Mouse (Mus musculus) embryonic facial prominence, embryonic 13.5 days (tissue): ENCODE data around the gene Spock2. TPM values are rescaled to one million over a fixed set of nuclear protein-coding genes. Genes with fewer than 3 reads are reported as not detected.
"Not testable (repeated sequence)": the region's sequence is repeated elsewhere in the genome, so short reads cannot be mapped to it uniquely, and the experiment has no call there.

Source experiments
- ATAC-seq: fragments of 200-750 bp; cut with Nextera tagmentation; 2 replicates; pipeline ENCODE4 v1.8.0; 2017; ENCODE audit warnings: low read depth; ENCODE audit not compliant: insufficient number of reproducible peaks, insufficient read depth, low FRiP score, low TSS enrichment
- H3K27ac ChIP-seq: fragments of 300-500 bp; sonication (generic); 2 replicates; pipeline ENCODE4 v1.5.1; 2015; ENCODE audit warnings: moderate library complexity, mild to moderate bottlenecking, inconsistent platforms
- H3K27me3 ChIP-seq: fragments of 300-500 bp; sonication (generic); 2 replicates; pipeline ENCODE4 v1.6.1; 2015; ENCODE audit warnings: mild to moderate bottlenecking, inconsistent platforms
- H3K36me3 ChIP-seq: fragments of 300-500 bp; sonication (generic); 2 replicates; pipeline ENCODE4 v1.6.1; 2015; ENCODE audit warnings: mild to moderate bottlenecking, inconsistent platforms
- H3K4me1 ChIP-seq: fragments of 300-500 bp; sonication (generic); 2 replicates; pipeline ENCODE4 v1.6.1; 2015; ENCODE audit warnings: inconsistent platforms
- H3K4me2 ChIP-seq: fragments of 300-500 bp; sonication (generic); 2 replicates; pipeline ENCODE4 v1.6.1; 2015; ENCODE audit warnings: moderate library complexity, mild to moderate bottlenecking, inconsistent platforms
- H3K4me3 ChIP-seq: fragments of 300-500 bp; sonication (generic); 2 replicates; pipeline ENCODE4 v1.5.1; 2015; ENCODE audit warnings: mild to moderate bottlenecking, inconsistent platforms
- H3K9ac ChIP-seq: fragments of 300-500 bp; sonication (generic); 2 replicates; pipeline ENCODE4 v1.6.1; 2015; ENCODE audit warnings: mild to moderate bottlenecking, inconsistent platforms
- H3K9me3 ChIP-seq: fragments of 300-500 bp; sonication (generic); 2 replicates; pipeline ENCODE4 v1.6.1; 2016; ENCODE audit warnings: inconsistent platforms
- WGBS: fragments of 180-500 bp; shearing (Covaris S2); methylation state at CpG from one replicate; pipeline ENCODE4 v1.1.7; 2015; ENCODE audit warnings: mixed read lengths; 5-methylcytosine and 5-hydroxymethylcytosine counted together
- microRNA-seq: library from miRNA; unstranded; fragments of <30 nt; microRNA quantifications from one replicate; pipeline ENCODE4, GENCODE M21; 2016
- polyA plus RNA-seq: library from polyadenylated mRNA; unstranded; fragments of >200 nt; fragmentation: Nextera tagmentation; extraction: Ambion mirVana; gene quantifications from 2 replicates; pipeline ENCODE4 v1.2.1, GENCODE M21; 2015

Gene Spock2
- polyA plus RNA-seq, 1 experiment from 2014 or later = 7.2 TPM

DNA sequence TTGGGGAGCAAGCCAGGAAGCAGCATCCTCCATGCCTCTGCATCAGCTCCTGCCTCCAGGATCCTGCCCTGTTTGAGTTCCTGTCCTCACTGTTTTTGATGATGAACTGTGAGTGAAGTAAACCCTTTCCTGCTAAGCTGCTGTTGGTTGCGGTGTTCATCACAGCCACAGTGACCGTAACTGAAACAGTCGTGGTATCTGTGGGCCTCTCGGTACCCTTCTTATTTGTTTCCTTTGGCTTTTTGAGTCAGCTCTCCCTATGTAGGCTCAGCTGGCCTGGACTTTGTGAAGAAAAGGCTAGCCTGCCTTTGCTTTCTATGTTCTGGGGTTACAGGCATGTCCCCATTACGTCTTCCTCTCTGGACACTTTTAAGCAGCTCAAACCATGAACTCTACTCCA is 65.3 kb downstream of the Spock2 start:
- no peaks in the 10 kb centered on the region for H3K36me3 ChIP-seq
- H3K9me3 ChIP-seq = no peaks in the 10 kb centered on the region
- H3K27me3 ChIP-seq = no peaks in the 10 kb centered on the region
- H3K27ac ChIP-seq = no peak overlapping the region
- WGBS = 92% methylated on average over 5 of the region's 5 CpGs
- no peak overlapping the region for H3K4me3 ChIP-seq
- no peak overlapping the region for H3K4me2 ChIP-seq
- no peaks in the 10 kb centered on the region for H3K4me1 ChIP-seq
- no peak overlapping the region for H3K9ac ChIP-seq
- ATAC-seq = no peak

DNA sequence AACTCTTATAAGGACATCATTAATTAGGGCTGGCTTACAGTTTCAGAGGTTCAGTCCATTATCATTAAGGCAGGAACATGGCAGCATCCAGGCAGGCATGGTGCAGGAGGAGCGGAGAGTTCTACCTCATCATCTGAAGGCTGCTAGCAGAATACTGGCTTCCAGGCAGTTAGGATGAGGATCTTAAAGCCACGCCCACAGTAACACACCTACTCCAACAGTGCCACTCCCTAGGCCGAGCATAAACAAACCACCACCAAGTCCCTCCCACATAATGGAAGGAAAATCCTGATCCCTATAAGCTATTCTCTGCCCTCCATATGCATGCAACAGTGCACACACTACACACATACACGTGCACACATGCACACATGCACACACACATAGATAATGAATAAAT is 66.3 kb downstream of the Spock2 start:
- no peak overlapping the region for H3K27ac ChIP-seq
- H3K4me1 ChIP-seq = no peaks in the 10 kb centered on the region
- H3K9ac ChIP-seq = no peak overlapping the region
- no peaks in the 10 kb centered on the region for H3K9me3 ChIP-seq
- H3K4me2 ChIP-seq = no peak overlapping the region
- H3K4me3 ChIP-seq = no peak overlapping the region
- H3K27me3 ChIP-seq = no peaks in the 10 kb centered on the region
- ATAC-seq = no peak
- WGBS = 85% methylated on average over 4 of the region's 4 CpGs
- no peaks in the 10 kb centered on the region for H3K36me3 ChIP-seq

DNA sequence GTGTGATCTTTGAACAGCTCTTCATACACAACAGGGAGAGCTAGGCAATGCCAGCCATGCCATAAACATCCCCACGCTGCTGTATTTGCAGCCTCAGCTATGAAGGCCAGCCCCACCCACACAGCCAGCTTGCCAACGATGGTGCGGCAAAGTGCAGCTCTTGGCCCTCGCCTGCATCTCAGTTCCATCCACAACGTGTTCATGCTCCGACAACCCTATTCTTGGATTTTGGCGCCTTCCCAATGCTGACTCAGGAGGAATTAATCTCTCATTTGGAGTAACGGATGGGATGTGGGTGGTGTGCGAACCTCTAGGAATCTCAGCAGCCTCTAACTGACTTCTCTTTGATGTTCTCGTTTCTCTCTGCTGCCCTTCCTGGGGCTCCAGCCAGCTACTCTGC is 67.0 kb downstream of the Spock2 start:
- no peaks in the 10 kb centered on the region for H3K9me3 ChIP-seq
- no peaks in the 10 kb centered on the region for H3K36me3 ChIP-seq
- H3K4me2 ChIP-seq = no peak overlapping the region
- no peak overlapping the region for H3K27ac ChIP-seq
- no peak for ATAC-seq
- no peak overlapping the region for H3K9ac ChIP-seq
- H3K4me1 ChIP-seq = no peaks in the 10 kb centered on the region
- no peaks in the 10 kb centered on the region for H3K27me3 ChIP-seq
- H3K4me3 ChIP-seq = no peak overlapping the region
- WGBS = 78% methylated on average over 10 of the region's 10 CpGs

DNA sequence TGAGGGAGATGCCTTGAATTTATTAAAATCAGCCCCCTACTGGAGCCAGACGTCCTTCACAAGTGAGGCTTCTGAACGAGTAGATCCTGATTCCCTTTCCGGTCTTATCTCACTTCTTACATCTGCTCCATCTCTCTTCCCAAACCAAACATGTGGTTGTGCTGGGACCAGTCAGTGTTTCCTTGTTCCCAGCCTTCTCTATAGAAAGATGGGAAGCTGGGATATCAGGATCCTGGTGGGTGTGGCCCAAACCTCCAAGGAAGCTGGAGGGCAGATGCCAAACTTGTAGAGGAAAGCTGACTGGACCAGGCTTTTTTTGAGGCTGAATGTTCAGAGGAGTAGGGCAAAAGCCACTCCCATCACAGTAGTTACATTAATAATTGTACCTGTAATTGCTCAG is 68.5 kb downstream of the Spock2 start:
- Histone ChIP-seq H3K9ac (no peak overlapping the region), H3K9me3 (no peaks in the 10 kb centered on the region), H3K36me3 (no peaks in the 10 kb centered on the region), H3K27ac (no peak overlapping the region), H3K4me1 (no peaks in the 10 kb centered on the region), H3K4me3 (no peak overlapping the region), H3K4me2 (no peak overlapping the region), H3K27me3 (no peaks in the 10 kb centered on the region)
- WGBS = 54% methylated on average over 3 of the region's 3 CpGs
- ATAC-seq = no peak

DNA sequence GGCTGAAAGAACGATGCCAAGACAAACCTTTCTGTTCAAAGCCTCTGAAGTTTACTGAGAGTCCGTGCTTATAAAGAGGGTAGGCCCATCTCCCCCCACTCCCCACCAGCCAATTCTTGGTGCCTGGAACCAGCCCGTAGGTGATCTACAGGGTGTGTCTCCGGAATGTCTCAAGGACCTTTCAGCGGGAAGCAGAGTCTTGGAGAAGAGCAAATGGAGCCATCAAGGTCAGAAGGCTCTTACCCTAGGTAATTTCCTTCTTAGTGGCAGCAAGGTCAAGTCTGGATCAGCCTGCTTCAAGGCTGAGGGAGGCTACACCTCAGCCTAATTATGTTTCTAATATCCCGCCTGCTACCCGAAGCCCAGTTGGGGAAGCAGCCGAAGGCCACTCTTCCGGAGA is 69.3 kb downstream of the Spock2 start:
- not testable (repeated sequence) for H3K4me3 ChIP-seq, H3K9ac ChIP-seq, ATAC-seq, H3K27ac ChIP-seq, H3K4me2 ChIP-seq, H3K9me3 ChIP-seq, H3K27me3 ChIP-seq, H3K36me3 ChIP-seq, H3K4me1 ChIP-seq
- WGBS = 89% methylated on average over 9 of the region's 9 CpGs

Small RNA genes within 50 kb of the gene (microRNA-seq; reads per million reads assigned to microRNA genes)
- gene Mir6906 = not detected

Other genes with a start within 250 kb of the Spock2 start
- gene Dnajb12, start 226.7 kb upstream of the Spock2 start, polyA plus RNA-seq = 20.5 and 20.7 TPM in 2 replicates
- gene Ddit4, start 154.4 kb upstream of the Spock2 start, polyA plus RNA-seq = 86.5 and 93.1 TPM in 2 replicates
- 48.3 and 50.3 TPM in 2 replicates for gene Ascc1, start 103.4 kb upstream of the Spock2 start, polyA plus RNA-seq
- 116 and 128 TPM in 2 replicates for gene Anapc16, start 103.1 kb upstream of the Spock2 start, polyA plus RNA-seq
- gene Chst3, start 113.0 kb downstream of the Spock2 start, polyA plus RNA-seq = 2.3 and 2.7 TPM in 2 replicates
- gene Psap, start 171.4 kb downstream of the Spock2 start, polyA plus RNA-seq = 114 TPM in 2 replicates
- gene Vsir, start 240.6 kb downstream of the Spock2 start, polyA plus RNA-seq = 1.5 and 1.9 TPM in 2 replicates